Mouse (Mus musculus) frontal cortex, postnatal 10 days (tissue): ENCODE results near the gene Aqp2.

ENCODE experiments used
- DNase-seq, 2 experiments: peaks; one replicate each; pipeline ENCODE4 v3.0.0; 2022; ENCODE audit warnings: low spot score in 2 of 2, mixed read lengths in 1 of 2

Aqp2 gene

GRCm38 (mm10) chr15:99578802-99579485 lies at the start of gene Aqp2:
Gene Aqp2, plus strand, starts transcription at chr15:99579055.
- no peak for DNase-seq

DNA sequence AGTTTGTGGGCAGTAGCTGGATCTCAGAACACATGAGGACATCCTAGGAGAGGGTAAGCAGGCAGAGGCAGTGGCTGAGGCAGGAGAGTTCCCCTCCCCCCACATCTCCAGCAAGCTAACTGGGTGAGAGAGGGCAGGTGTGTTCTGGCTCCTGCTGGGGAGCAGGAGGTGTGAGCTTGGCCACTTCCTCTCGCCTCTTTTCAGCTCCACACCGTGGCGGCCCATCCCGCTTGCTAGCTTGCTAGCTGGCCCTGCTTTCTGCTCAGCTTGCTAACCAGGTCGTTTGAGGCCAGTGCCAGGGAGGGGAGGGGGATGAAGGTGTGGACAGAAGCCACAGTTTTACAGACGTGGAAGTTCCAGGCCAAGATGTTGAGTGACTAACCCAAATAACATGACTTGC lies 47.7 kb upstream of the Aqp2 start:
- DNase-seq, result no peak

GRCm38 (mm10) chr15:99532023-99532422 lies 46.8 kb upstream of the Aqp2 start:
- DNase-seq, result no peak

GRCm38 (mm10) chr15:99536889-99537862 lies 41.7 kb upstream of the Aqp2 start:
- DNase-seq, result no peak

DNA sequence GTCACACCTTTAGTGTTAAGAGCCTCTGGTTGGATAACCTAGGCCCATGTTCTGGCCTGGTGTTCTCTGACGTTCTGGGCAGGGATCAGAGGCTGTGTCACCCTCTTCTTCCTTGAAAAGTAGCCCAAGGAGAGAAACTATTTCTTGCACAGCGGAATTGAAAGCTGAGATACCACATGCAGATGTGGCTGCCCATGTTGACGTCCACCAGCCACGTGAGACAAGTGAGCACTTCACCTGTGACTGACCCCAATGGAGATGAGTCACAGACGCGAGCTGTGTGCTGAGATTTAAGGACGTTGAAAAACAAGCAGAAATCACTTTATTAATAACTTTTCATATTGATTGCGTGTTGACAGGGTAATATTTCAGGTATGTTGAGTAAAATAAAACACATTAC lies 39.0 kb upstream of the Aqp2 start:
- no peak for DNase-seq

DNA sequence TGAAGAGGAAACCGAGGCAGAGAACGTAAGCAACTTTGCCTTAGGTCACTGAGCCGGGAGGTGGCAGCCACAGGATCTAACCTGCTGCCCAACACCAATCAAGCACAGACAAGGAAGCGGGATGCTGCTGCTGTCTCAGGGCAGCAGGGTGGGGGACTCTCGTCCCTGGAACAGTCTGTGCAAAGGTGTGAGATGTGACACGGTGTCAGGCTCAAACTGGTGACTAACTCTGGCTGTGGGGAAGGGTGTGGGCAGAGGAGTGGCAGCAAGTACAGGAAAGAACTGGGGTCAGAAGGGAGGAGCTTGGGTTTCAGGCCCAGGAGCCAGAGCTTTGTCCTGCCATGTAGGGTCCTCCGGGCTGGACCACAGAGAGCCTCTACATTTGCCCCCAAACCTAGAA lies 34.8 kb upstream of the Aqp2 start:
- no peak for DNase-seq

GRCm38 (mm10) chr15:99546596-99546995 lies 32.3 kb upstream of the Aqp2 start:
- no peak for DNase-seq

- no peak for DNase-seq
These were observed 31.1 kb upstream of the Aqp2 start for GRCm38 (mm10) chr15:99547732-99548131.

GRCm38 (mm10) chr15:99549901-99550300 lies 29.0 kb upstream of the Aqp2 start:
- no peak for DNase-seq

- no peak for DNase-seq
These were observed 25.1 kb upstream of the Aqp2 start for GRCm38 (mm10) chr15:99553767-99554166.

- no peak for DNase-seq
These were observed 19.9 kb upstream of the Aqp2 start for GRCm38 (mm10) chr15:99558947-99559346.

DNA sequence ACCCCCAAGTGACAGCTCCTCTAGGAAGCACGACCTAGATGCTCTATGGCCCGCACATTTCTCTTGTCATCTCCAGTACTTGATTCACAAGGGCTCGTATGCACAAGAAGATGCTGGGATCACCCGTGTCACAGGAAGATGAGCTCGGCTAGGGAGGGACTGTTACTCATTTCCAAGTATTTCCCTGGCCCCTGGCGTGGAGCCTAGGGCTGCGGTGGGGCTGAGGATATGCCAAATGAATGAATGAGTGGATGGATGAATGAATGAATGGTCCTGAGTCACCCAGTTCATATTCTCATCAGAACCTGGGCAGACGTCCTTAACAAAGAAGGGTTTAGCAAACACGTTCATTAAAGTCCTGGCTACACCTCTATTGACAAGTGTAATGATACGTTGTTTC lies 18.6 kb upstream of the Aqp2 start:
- no peak for DNase-seq

GRCm38 (mm10) chr15:99567371-99567770 lies 11.5 kb upstream of the Aqp2 start:
- DNase-seq, result no peak

DNA sequence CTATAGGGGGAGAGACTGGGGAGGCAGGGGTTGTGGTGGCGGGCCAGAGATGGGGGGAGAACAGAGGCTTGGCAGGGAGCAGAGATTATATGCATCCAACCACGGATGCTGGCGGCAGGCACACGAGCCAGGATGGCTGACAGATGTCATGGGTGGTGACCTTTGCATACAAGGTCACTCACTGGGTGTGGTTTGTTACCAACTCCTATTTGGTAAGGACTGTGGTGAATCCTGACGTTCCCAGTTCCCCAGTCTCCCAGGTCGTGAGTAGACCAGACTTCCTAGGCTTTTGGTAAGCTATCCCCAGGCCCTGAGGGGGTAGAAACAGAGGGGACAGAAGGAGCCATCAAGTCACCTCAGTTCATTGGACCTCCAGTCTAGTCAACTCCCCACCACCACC lies 10.2 kb upstream of the Aqp2 start:
- no peak for DNase-seq

- DNase-seq, result peak in 1 of 2 experiments; percentile 17
These were observed 9.7 kb upstream of the Aqp2 start for GRCm38 (mm10) chr15:99569123-99569522.

- no peak for DNase-seq
These were observed 4.8 kb downstream of the Aqp2 start for GRCm38 (mm10) chr15:99583463-99584344.

- no peak for DNase-seq
These were observed 5.8 kb downstream of the Aqp2 start for GRCm38 (mm10) chr15:99584407-99585202.

- no peak for DNase-seq
These were observed 6.9 kb downstream of the Aqp2 start for GRCm38 (mm10) chr15:99585741-99586140.

GRCm38 (mm10) chr15:99586525-99586924 lies 7.7 kb downstream of the Aqp2 start:
- no peak for DNase-seq

DNA sequence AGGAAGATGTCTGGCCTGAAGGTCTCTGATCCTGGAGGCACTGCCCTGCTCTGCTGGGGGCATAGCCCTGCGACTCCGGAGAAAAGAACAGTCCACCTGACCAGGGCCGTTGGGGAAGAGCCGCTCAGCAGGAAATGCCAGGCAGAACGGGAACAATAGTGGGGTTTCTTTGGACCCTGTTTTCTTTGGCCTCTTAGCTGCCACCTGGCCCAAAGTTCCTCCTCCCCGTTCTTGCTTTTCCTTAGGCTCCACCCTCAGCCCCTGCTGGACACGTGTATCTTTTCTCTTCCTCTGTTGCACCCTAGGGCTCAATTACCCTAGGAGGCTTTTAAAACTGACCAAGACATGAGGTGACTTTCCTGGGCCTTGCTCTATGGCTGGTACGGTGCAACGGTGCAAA lies 10.4 kb downstream of the Aqp2 start:
- no peak for DNase-seq

GRCm38 (mm10) chr15:99589704-99590103 lies 10.8 kb downstream of the Aqp2 start:
- no peak for DNase-seq
